Mouse (Mus musculus) G1E (cell line): ENCODE measurements around the gene Copz1. TPM values are rescaled to one million over a fixed set of nuclear protein-coding genes. Genes with fewer than 3 reads are reported as not detected.

Experiments used
- ATAC-seq: 2 replicates; pipeline ENCODE4 v1.8.0; 2016; ENCODE audit warnings: mild to moderate bottlenecking; ENCODE audit not compliant: insufficient number of reproducible peaks, poor library complexity, low FRiP score, severe bottlenecking; ENCODE audit errors: extremely low read depth
- DNase-seq: peaks from one replicate; pipeline ENCODE4 v3.0.0; 2012; ENCODE audit warnings: low spot score
- H3K27me3 ChIP-seq: 2 replicates; pipeline ENCODE4 v1.6.1; 2012; ENCODE audit warnings: mild to moderate bottlenecking, low read length, inconsistent platforms; ENCODE audit not compliant: insufficient read depth
- H3K36me3 ChIP-seq: replicated peaks from 2 replicates; pipeline ENCODE3; 2012; ENCODE audit warnings: mild to moderate bottlenecking, inconsistent platforms
- H3K4me1 ChIP-seq: 2 replicates; pipeline ENCODE4 v1.6.1; 2012; ENCODE audit warnings: low read depth, low read length, inconsistent platforms, mixed read lengths; ENCODE audit not compliant: insufficient read depth
- H3K4me3 ChIP-seq: 2 replicates; pipeline ENCODE4 v1.5.1; 2012; ENCODE audit warnings: low read depth, mild to moderate bottlenecking, inconsistent platforms, low read length, moderate library complexity, mixed read lengths
- H3K9me3 ChIP-seq: replicated peaks from 2 replicates; pipeline ENCODE4 v1.6.1; 2012; ENCODE audit warnings: inconsistent platforms
- CTCF ChIP-seq: IDR thresholded peaks from 2 replicates; pipeline ENCODE4 v1.5.1; 2012; ENCODE audit warnings: low read depth, low read length, inconsistent platforms, mixed read lengths
- GATA1 ChIP-seq: IDR thresholded peaks from 2 replicates; pipeline ENCODE4 v1.6.1; 2012; ENCODE audit warnings: borderline replicate concordance, low read length, inconsistent platforms, mixed read lengths
- GATA2 ChIP-seq: IDR thresholded peaks from 2 replicates; pipeline ENCODE4 v1.6.1; 2012; ENCODE audit warnings: low read depth, low read length, inconsistent platforms, borderline replicate concordance
- POLR2AphosphoS5 ChIP-seq: IDR thresholded peaks from 2 replicates; pipeline ENCODE4 v1.6.1; 2012; ENCODE audit warnings: low read depth, low read length, inconsistent platforms; ENCODE audit not compliant: insufficient replicate concordance
- TAL1 ChIP-seq: conservative IDR thresholded peaks from 2 replicates; pipeline ENCODE4 v1.6.1; 2012; ENCODE audit warnings: low read depth, low read length, inconsistent platforms, mixed read lengths
- polyA plus RNA-seq: library from polyadenylated mRNA; stranded (reverse); fragments of >175 nt; gene quantifications from 2 replicates; pipeline ENCODE4 v1.2.3, GENCODE M21; 2012
- total RNA-seq, 2 experiments: library from RNA; stranded (forward) in 1 of 2; stranded (reverse) in 1 of 2; fragments of 200-1000 nt in 1 of 2; fragments of >200 nt in 1 of 2; fragmentation: Nextera tagmentation in 1 of 2; gene quantifications; 2 replicates each; pipeline ENCODE4 v1.2.3; 2014 to 2017

Gene Copz1
- total and polyA plus RNA-seq, 3 experiments: 97.2 to 494 (median 182) TPM

- peak; percentile 88 for DNase-seq
These were observed 66.8 kb downstream of the Copz1 start for GRCm38 (mm10) chr15:103339166-103339960.

GRCm38 (mm10) chr15:103339961-103340337 is 67.4 kb downstream of the Copz1 start, which contains the start of gene Zfp385a:
Zfp385a (minus strand) TSS chr15:103340093.
- TF ChIP-seq TAL1 (no peak), POLR2AphosphoS5 (no peak), CTCF (no peak), GATA1 (no peak), GATA2 (no peak)
- peak within 1 kb of the TSS; percentile 82 for H3K4me3 ChIP-seq
- H3K36me3 ChIP-seq: peaks cover 69% of the 10 kb centered on the region
- peaks cover 76% of the 10 kb centered on the region for H3K4me1 ChIP-seq
- ATAC-seq (peak; percentile 16), DNase-seq (peak; percentile 92)
- peaks cover 8% of the 10 kb centered on the region; the same call in 1 of the 2 replicates for H3K27me3 ChIP-seq
- H3K9me3 ChIP-seq: no peaks in the 10 kb centered on the region

More at GRCm38 (mm10) chr15:103339166-103339960, 66.8 kb downstream of the Copz1 start:
- no peaks in the 10 kb centered on the region for H3K9me3 ChIP-seq
- peak; percentile 83 for ATAC-seq
- peaks cover 67% of the 10 kb centered on the region for H3K36me3 ChIP-seq
- H3K4me1 ChIP-seq: peaks cover 80% of the 10 kb centered on the region
- peaks cover 2% of the 10 kb centered on the region; the same call in 1 of the 2 replicates for H3K27me3 ChIP-seq
- TF ChIP-seq GATA2 (no peak), TAL1 (peak; percentile 94)
- H3K4me3 ChIP-seq: peak overlapping the region; percentile 82

DNA sequence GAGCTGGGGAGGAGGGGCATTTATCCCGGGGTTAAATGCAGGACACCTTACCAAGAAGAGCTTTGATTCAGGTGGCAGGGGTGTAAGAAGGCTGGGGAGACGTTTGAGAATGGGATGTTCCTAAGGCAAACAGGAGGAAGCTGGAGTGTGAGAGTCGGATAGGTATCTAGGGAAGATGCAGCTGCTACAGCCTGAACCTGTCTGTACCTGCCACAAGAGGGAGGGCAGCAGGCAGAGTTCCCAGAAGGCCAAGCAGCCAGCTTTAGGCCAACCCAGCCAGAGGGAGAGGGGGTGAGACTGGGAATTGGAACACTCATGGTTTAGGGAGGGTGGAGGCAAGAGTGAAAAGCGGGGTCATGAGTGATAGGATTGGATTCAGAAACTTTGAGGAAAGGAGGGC is 68.3 kb downstream of the Copz1 start:
- no peaks in the 10 kb centered on the region for H3K9me3 ChIP-seq
- ATAC-seq: no peak
- peaks cover 14% of the 10 kb centered on the region; the same call in 1 of the 2 replicates for H3K27me3 ChIP-seq
- peaks cover 74% of the 10 kb centered on the region for H3K4me1 ChIP-seq
- H3K36me3 ChIP-seq: peaks cover 69% of the 10 kb centered on the region
- TF ChIP-seq TAL1 (no peak), CTCF (peak; percentile 9; the same call in 1 of the 2 replicates)
- DNase-seq: no peak
- peak overlapping the region; percentile 82; the same call in 1 of the 2 replicates for H3K4me3 ChIP-seq

GRCm38 (mm10) chr15:103341547-103341946 is 69.0 kb downstream of the Copz1 start:
- Histone ChIP-seq H3K4me3 (no peak overlapping the region), H3K36me3 (peaks cover 69% of the 10 kb centered on the region), H3K27me3 (peaks cover 16% of the 10 kb centered on the region; the same call in 1 of the 2 replicates), H3K9me3 (no peaks in the 10 kb centered on the region), H3K4me1 (peaks cover 70% of the 10 kb centered on the region)
- ATAC-seq: no peak
- no peak for DNase-seq
- TF ChIP-seq GATA2 (no peak), GATA1 (no peak), TAL1 (no peak), POLR2AphosphoS5 (no peak), CTCF (no peak)

DNA sequence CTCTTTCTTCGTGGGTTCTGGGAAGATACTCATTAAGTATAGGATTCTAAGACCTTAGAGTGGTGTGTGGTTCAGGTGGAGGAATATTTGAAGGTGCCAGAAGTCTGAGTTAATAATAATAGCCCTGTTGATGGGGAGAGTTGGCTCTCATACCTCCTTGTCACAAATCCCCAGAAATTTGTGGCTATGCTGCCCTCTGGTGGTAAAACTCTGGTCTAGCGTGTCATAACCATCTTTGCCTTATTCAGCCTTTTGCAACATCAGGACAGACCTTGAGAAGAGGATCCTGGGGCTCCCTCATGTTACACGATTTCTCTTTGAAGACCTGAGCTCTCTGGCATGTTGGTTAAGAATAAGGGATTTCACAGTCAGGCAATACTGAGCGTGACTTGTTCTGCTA is 69.9 kb downstream of the Copz1 start:
- no peak for DNase-seq
- peaks cover 65% of the 10 kb centered on the region for H3K4me1 ChIP-seq
- H3K9me3 ChIP-seq: no peaks in the 10 kb centered on the region
- H3K27me3 ChIP-seq: peaks cover 16% of the 10 kb centered on the region; the same call in 1 of the 2 replicates
- TF ChIP-seq CTCF (peak; percentile 70), POLR2AphosphoS5 (no peak)
- no peak overlapping the region for H3K4me3 ChIP-seq
- peaks cover 69% of the 10 kb centered on the region for H3K36me3 ChIP-seq
- no peak for ATAC-seq

- peaks cover 20% of the 10 kb centered on the region; the same call in 1 of the 2 replicates for H3K27me3 ChIP-seq
- no peaks in the 10 kb centered on the region for H3K9me3 ChIP-seq
- H3K36me3 ChIP-seq: peaks cover 69% of the 10 kb centered on the region
- peaks cover 62% of the 10 kb centered on the region for H3K4me1 ChIP-seq
- H3K4me3 ChIP-seq: no peak overlapping the region
- ATAC-seq: no peak
- DNase-seq: no peak
- no peak for TF ChIP-seq CTCF
- TF ChIP-seq POLR2AphosphoS5: no peak
- TF ChIP-seq GATA2: no peak
- no peak for TF ChIP-seq TAL1
- no peak for TF ChIP-seq GATA1
These were observed 70.5 kb downstream of the Copz1 start for GRCm38 (mm10) chr15:103343008-103343407.

DNA sequence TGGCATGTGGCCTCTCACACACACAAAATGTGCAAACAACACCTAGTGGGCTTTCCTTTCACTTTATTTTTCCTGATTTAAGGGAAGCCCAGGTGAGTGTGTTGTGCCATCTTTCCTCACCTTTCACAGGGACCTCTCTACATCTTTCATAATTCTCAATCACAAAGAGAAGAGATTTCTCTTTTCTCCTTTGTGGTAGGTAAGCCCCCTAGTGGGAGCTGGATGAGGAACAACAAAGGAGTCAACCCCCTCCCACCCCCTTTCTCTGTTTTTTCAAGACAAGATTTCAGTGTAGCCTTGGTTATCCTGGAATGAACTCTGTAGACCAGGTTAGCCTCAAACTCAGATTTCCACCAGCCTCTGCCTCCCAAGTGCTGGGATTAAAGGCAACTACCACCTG is 71.0 kb downstream of the Copz1 start:
- Histone ChIP-seq H3K9me3 (no peaks in the 10 kb centered on the region), H3K4me1 (peaks cover 57% of the 10 kb centered on the region), H3K36me3 (peaks cover 68% of the 10 kb centered on the region), H3K27me3 (peaks cover 20% of the 10 kb centered on the region; the same call in 1 of the 2 replicates), H3K4me3 (no peak overlapping the region)
- DNase-seq (no peak), ATAC-seq (no peak)
- TF ChIP-seq GATA1 (no peak), POLR2AphosphoS5 (no peak), CTCF (no peak), GATA2 (no peak), TAL1 (no peak)
